Mouse (Mus musculus) embryonic fibroblast, embryonic 13.5 days (primary cell): ENCODE measurements around the gene Unc13a. TPM values are rescaled to one million over a fixed set of nuclear protein-coding genes. Genes with fewer than 3 reads are reported as not detected.
A peak's percentile ranks its signal among the peaks of the same experiment; 100 is the strongest.
"Not testable (repeated sequence)": the region's sequence is repeated elsewhere in the genome, so short reads cannot be mapped to it uniquely, and the experiment has no call there.

Experiments
- H3K27ac ChIP-seq: 2 replicates; pipeline ENCODE4 v1.5.1; 2012; ENCODE audit warnings: low read length, control low read depth, inconsistent platforms; ENCODE audit not compliant: insufficient read depth
- H3K4me1 ChIP-seq: 2 replicates; pipeline ENCODE4 v1.6.1; 2011; ENCODE audit warnings: low read length; ENCODE audit not compliant: control insufficient read depth, insufficient read depth
- H3K4me3 ChIP-seq: 2 replicates; pipeline ENCODE4 v1.5.1; 2011; ENCODE audit warnings: mild to moderate bottlenecking, control low read depth, low read length; ENCODE audit not compliant: insufficient read depth
- CTCF ChIP-seq: IDR thresholded peaks from 2 replicates; pipeline ENCODE4 v1.5.1; 2011; ENCODE audit warnings: mild to moderate bottlenecking, control low read depth, low read length, moderate library complexity, borderline replicate concordance; ENCODE audit not compliant: insufficient read depth
- POLR2A ChIP-seq: IDR thresholded peaks from 2 replicates; pipeline ENCODE4 v1.6.1; 2011; ENCODE audit warnings: low read depth, mild to moderate bottlenecking, control low read depth, low read length, moderate library complexity
- polyA plus RNA-seq: library from polyadenylated mRNA; stranded (reverse); fragments of >200 nt; gene quantifications from 2 replicates; pipeline ENCODE4 v1.2.4, GENCODE M21; 2011; ENCODE audit warnings: low read depth; ENCODE audit not compliant: missing spikeins, insufficient read length

Unc13a gene
- polyA plus RNA-seq, 1 experiment: 1.9 TPM

- Histone ChIP-seq H3K4me1 (no peaks in the 10 kb centered on the region), H3K27ac (no peak overlapping the region), H3K4me3 (no peak overlapping the region)
- no peak for TF ChIP-seq CTCF
- no peak for TF ChIP-seq POLR2A
Measured at GRCm38 (mm10) chr8:71702923-71703322, 31.4 kb upstream of the Unc13a start.

GRCm38 (mm10) chr8:71702087-71702432 lies 30.5 kb upstream of the Unc13a start:
- TF ChIP-seq CTCF: no peak
- no peak for TF ChIP-seq POLR2A
- Histone ChIP-seq H3K4me3 (no peak overlapping the region), H3K4me1 (no peaks in the 10 kb centered on the region), H3K27ac (no peak overlapping the region)

- TF ChIP-seq CTCF (no peak), POLR2A (no peak)
Measured at GRCm38 (mm10) chr8:71701414-71702086, 30.0 kb upstream of the Unc13a start, which contains the start of gene B3gnt3. Gene B3gnt3 (minus strand): TSS chr8:71701789.

GRCm38 (mm10) chr8:71700493-71701269 lies 29.1 kb upstream of the Unc13a start:
- no peak overlapping the region for H3K27ac ChIP-seq
- H3K4me1 ChIP-seq: no peaks in the 10 kb centered on the region
- TF ChIP-seq CTCF (no peak), POLR2A (no peak)
- H3K4me3 ChIP-seq: peak overlapping the region; percentile 28

More at GRCm38 (mm10) chr8:71701414-71702086, 30.0 kb upstream of the Unc13a start, which contains the start of gene B3gnt3:
- Histone ChIP-seq H3K4me1 (no peaks in the 10 kb centered on the region), H3K27ac (no peak within 1 kb of the TSS), H3K4me3 (peak within 1 kb of the TSS; percentile 28)

GRCm38 (mm10) chr8:71695456-71695855 lies 23.9 kb upstream of the Unc13a start:
- not testable (repeated sequence) for H3K27ac ChIP-seq, H3K4me1 ChIP-seq, H3K4me3 ChIP-seq

- no peaks in the 10 kb centered on the region for H3K4me1 ChIP-seq
- TF ChIP-seq POLR2A (no peak), CTCF (no peak)
- no peak overlapping the region for H3K4me3 ChIP-seq
- no peak overlapping the region for H3K27ac ChIP-seq
Measured at GRCm38 (mm10) chr8:71693166-71694041, 21.8 kb upstream of the Unc13a start.

GRCm38 (mm10) chr8:71692509-71692908 lies 21.0 kb upstream of the Unc13a start:
- Histone ChIP-seq H3K27ac (no peak overlapping the region), H3K4me3 (no peak overlapping the region), H3K4me1 (no peaks in the 10 kb centered on the region)
- no peak for TF ChIP-seq CTCF
- no peak for TF ChIP-seq POLR2A

- Histone ChIP-seq H3K4me1 (no peaks in the 10 kb centered on the region), H3K4me3 (no peak within 1 kb of the TSS), H3K27ac (no peak within 1 kb of the TSS)
- TF ChIP-seq CTCF: no peak
Measured at GRCm38 (mm10) chr8:71689028-71689427, 17.5 kb upstream of the Unc13a start, which contains the start of gene Insl3. Gene Insl3 (plus strand): TSS chr8:71689214.

- Histone ChIP-seq H3K4me1 (no peaks in the 10 kb centered on the region), H3K27ac (no peak overlapping the region), H3K4me3 (no peak overlapping the region)
- TF ChIP-seq POLR2A (no peak), CTCF (no peak)
Measured at GRCm38 (mm10) chr8:71687616-71688015, 16.1 kb upstream of the Unc13a start.
